Mouse (Mus musculus): ENCODE results near the gene Syngr1. TPM values are rescaled to one million over a fixed set of nuclear protein-coding genes. Genes with fewer than 3 reads are reported as not detected.

Syngr1 gene
- total RNA-seq (2021) = 100 to 1,000 TPM; 463 to 509 TPM

- intact Hi-C loops (cut with DNase I) = loop anchor here (2.0 kb wide), 1 partner anchor 41 kb away; the partner anchor contains the start of gene Tab1
- peak; percentile 84 to 89 for DNase-seq (ENCODE audit: low spot score in 2 of 2)
Observed at GRCm38 (mm10) chr15:80091121-80091955, at the start of gene Syngr1, which contains the start of gene Rpl3. Gene Syngr1 (plus strand): TSS chr15:80091334. Gene Rpl3 (minus strand): TSS chr15:80091868.

GRCm38 (mm10) chr15:80042152-80042551 lies 49.0 kb upstream of the Syngr1 start:
- intact Hi-C loops (cut with DNase I) = no loop called here
- no peak for DNase-seq (ENCODE audit: low spot score in 2 of 2)

- intact Hi-C loops (cut with DNase I) = no loop called here
- DNase-seq (ENCODE audit: low spot score in 2 of 2) = no peak
Observed at GRCm38 (mm10) chr15:80044249-80044648, 46.9 kb upstream of the Syngr1 start.

GRCm38 (mm10) chr15:80045749-80046148 lies 45.4 kb upstream of the Syngr1 start:
- no peak for DNase-seq (ENCODE audit: low spot score in 2 of 2)
- intact Hi-C loops (cut with DNase I) = no loop called here

- DNase-seq (ENCODE audit: low spot score in 2 of 2) = no peak
Observed at GRCm38 (mm10) chr15:80047242-80047641, 43.9 kb upstream of the Syngr1 start.

GRCm38 (mm10) chr15:80047973-80048372 lies 43.2 kb upstream of the Syngr1 start:
- DNase-seq (ENCODE audit: low spot score in 2 of 2) = no peak
- intact Hi-C loops (cut with DNase I) = no loop called here

More at GRCm38 (mm10) chr15:80047242-80047641, 43.9 kb upstream of the Syngr1 start:
- intact Hi-C loops (cut with DNase I) = no loop called here

- intact Hi-C loops (cut with DNase I) = no loop called here
- DNase-seq (ENCODE audit: low spot score in 2 of 2) = no peak
Observed at GRCm38 (mm10) chr15:80050093-80050492, 41.0 kb upstream of the Syngr1 start.

GRCm38 (mm10) chr15:80051092-80051761 lies 39.9 kb upstream of the Syngr1 start:
- intact Hi-C loops (cut with DNase I) = no loop called here
- DNase-seq (ENCODE audit: low spot score in 2 of 2) = no peak

GRCm38 (mm10) chr15:80051782-80052181 lies 39.4 kb upstream of the Syngr1 start:
- intact Hi-C loops (cut with DNase I) = no loop called here
- no peak for DNase-seq (ENCODE audit: low spot score in 2 of 2)

- DNase-seq (ENCODE audit: low spot score in 2 of 2) = no peak
- intact Hi-C loops (cut with DNase I) = no loop called here
Observed at GRCm38 (mm10) chr15:80053381-80054033, 37.6 kb upstream of the Syngr1 start.

- intact Hi-C loops (cut with DNase I) = no loop called here
- no peak for DNase-seq (ENCODE audit: low spot score in 2 of 2)
Observed at GRCm38 (mm10) chr15:80054034-80054710, 37.0 kb upstream of the Syngr1 start.

GRCm38 (mm10) chr15:80058151-80058550 lies 33.0 kb upstream of the Syngr1 start:
- intact Hi-C loops (cut with DNase I) = no loop called here
- DNase-seq (ENCODE audit: low spot score in 2 of 2) = no peak

- no peak for DNase-seq (ENCODE audit: low spot score in 2 of 2)
- intact Hi-C loops (cut with DNase I) = no loop called here
Observed at GRCm38 (mm10) chr15:80059606-80060005, 31.5 kb upstream of the Syngr1 start.

GRCm38 (mm10) chr15:80060356-80061070 lies 30.6 kb upstream of the Syngr1 start:
- no peak for DNase-seq (ENCODE audit: low spot score in 2 of 2)
- intact Hi-C loops (cut with DNase I) = no loop called here

- no peak for DNase-seq (ENCODE audit: low spot score in 2 of 2)
- intact Hi-C loops (cut with DNase I) = no loop called here
Observed at GRCm38 (mm10) chr15:80061071-80061550, 30.0 kb upstream of the Syngr1 start.

GRCm38 (mm10) chr15:80062339-80062738 lies 28.8 kb upstream of the Syngr1 start:
- DNase-seq (ENCODE audit: low spot score in 2 of 2) = no peak
- intact Hi-C loops (cut with DNase I) = no loop called here

GRCm38 (mm10) chr15:80062821-80063220 lies 28.3 kb upstream of the Syngr1 start:
- intact Hi-C loops (cut with DNase I) = no loop called here
- DNase-seq (ENCODE audit: low spot score in 2 of 2) = peak in 1 of 2 experiments; percentile 38

- intact Hi-C loops (cut with DNase I) = loop anchor here (2.0 kb wide), 1 partner anchor 118 kb away; no protein-coding TSS in a partner anchor
- no peak for DNase-seq (ENCODE audit: low spot score in 2 of 2)
Observed at GRCm38 (mm10) chr15:80064965-80065364, 26.2 kb upstream of the Syngr1 start.

GRCm38 (mm10) chr15:80065414-80065813 lies 25.7 kb upstream of the Syngr1 start:
- DNase-seq (ENCODE audit: low spot score in 2 of 2) = no peak
- intact Hi-C loops (cut with DNase I) = loop anchor here (2.0 kb wide), 1 partner anchor 119 kb away; no protein-coding TSS in a partner anchor
